Mouse (Mus musculus): Measurements from ENCODE around the gene E2f8.

DNA sequence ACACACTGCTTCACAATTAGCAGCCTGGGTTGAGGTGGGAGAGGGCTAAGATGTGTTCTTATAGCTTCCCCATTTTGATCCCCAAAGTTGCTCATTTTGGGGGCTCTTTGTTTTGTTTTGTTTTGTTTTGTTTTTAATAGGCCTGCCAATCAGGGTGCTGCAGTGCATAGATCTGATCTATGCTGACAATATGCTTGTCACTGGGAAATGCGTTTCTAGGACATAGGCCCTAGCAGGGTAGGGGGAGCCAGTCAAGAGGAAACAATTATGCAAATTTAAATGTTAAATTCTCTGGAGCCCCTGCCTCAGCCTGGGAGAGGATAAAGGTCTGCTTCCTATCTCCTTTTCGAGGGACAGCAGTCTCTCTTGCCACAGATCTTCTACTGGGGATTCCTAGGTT lies 21.1 kb upstream of the E2f8 start:
- TF ChIP-seq POLR2A (IDR thresholded peaks at IDR 0.05; ENCODE audit: borderline replicate concordance, control insufficient read depth, low read depth, low read length) (no peak), CTCF (IDR thresholded peaks at IDR 0.05; ENCODE audit: control insufficient read depth, insufficient read depth, low read length) (no peak)

Data from bone marrow, adult 2 months (tissue).